Mouse (Mus musculus) neural tube, embryonic 14.5 days (tissue): ENCODE measurements around the gene Plekha6. TPM values are rescaled to one million over a fixed set of nuclear protein-coding genes. Genes with fewer than 3 reads are reported as not detected.
A peak's percentile ranks its signal among the peaks of the same experiment; 100 is the strongest.

Experiments used
- ATAC-seq: fragments of 200-750 bp; cut with Nextera tagmentation; 2 replicates; pipeline ENCODE4 v1.8.0; 2017; ENCODE audit warnings: low read depth, mild to moderate bottlenecking, moderate TSS enrichment, moderate library complexity
- H3K27ac ChIP-seq: fragments of 300-500 bp; sonication (generic); 2 replicates; pipeline ENCODE4 v1.5.1; 2014; ENCODE audit warnings: low read depth, mild to moderate bottlenecking, control low read depth, low read length, moderate library complexity, mixed read lengths
- H3K27me3 ChIP-seq: fragments of 300-500 bp; sonication (generic); 2 replicates; pipeline ENCODE4 v1.6.1; 2014; ENCODE audit warnings: low read length; ENCODE audit not compliant: control insufficient read depth, insufficient read depth
- H3K36me3 ChIP-seq: fragments of 300-500 bp; sonication (generic); 2 replicates; pipeline ENCODE4 v1.6.1; 2014; ENCODE audit warnings: low read length, mixed read lengths; ENCODE audit not compliant: control insufficient read depth, insufficient read depth
- H3K4me1 ChIP-seq: fragments of 300-500 bp; sonication (generic); 2 replicates; pipeline ENCODE4 v1.6.1; 2014; ENCODE audit warnings: low read length; ENCODE audit not compliant: control insufficient read depth, insufficient read depth
- H3K4me2 ChIP-seq: fragments of 300-500 bp; sonication (generic); 2 replicates; pipeline ENCODE4 v1.6.1; 2014; ENCODE audit warnings: mild to moderate bottlenecking, low read depth, low read length, control low read depth
- H3K4me3 ChIP-seq: fragments of 300-500 bp; sonication (generic); 2 replicates; pipeline ENCODE4 v1.5.1; 2014; ENCODE audit warnings: low read depth, low read length, control low read depth, mixed read lengths
- H3K9ac ChIP-seq: fragments of 300-500 bp; sonication (generic); replicated peaks from 2 replicates; pipeline ENCODE4 v1.6.1; 2014; ENCODE audit warnings: low read depth, mild to moderate bottlenecking, control low read depth, low read length, mixed read lengths
- H3K9me3 ChIP-seq: fragments of 300-500 bp; sonication (generic); 2 replicates; pipeline ENCODE4 v1.6.1; 2016; ENCODE audit warnings: low read length; ENCODE audit not compliant: control insufficient read depth
- WGBS: fragments of 180-500 bp; shearing (Covaris S2); extraction: QIAGEN DNeasy Blood & Tissue Kit; methylation state at CpG from one replicate; pipeline ENCODE4 v1.1.7; 2014; 5-methylcytosine and 5-hydroxymethylcytosine counted together
- polyA plus RNA-seq: library from polyadenylated mRNA; unstranded; fragments of >200 nt; fragmentation: Nextera tagmentation; extraction: Ambion mirVana; gene quantifications from 2 replicates; pipeline ENCODE4 v1.2.1, GENCODE M21; 2014

Gene Plekha6
- polyA plus RNA-seq, 1 experiment from 2014 or later = 27.9 TPM

DNA sequence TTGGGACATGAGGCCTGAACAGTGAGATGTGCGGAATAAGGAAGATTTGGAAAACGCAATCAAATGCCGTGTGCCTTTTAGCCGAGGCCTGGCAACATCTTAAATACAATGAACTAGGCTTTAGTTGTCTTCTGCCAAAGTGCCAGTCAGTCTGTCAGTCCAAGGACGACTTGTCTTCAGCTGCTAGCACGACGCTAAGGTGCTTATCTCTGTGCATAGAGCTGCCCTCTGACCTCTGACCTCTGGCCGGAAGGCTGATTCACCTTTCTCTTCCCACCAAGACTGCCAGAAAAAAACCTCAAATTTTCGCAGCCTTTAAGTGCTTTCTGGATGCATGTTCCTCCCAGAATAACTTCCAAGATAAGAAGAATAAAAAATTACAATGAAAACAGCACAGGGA lies 36.7 kb upstream of the Plekha6 start:
- H3K36me3 ChIP-seq = no peaks in the 10 kb centered on the region

DNA sequence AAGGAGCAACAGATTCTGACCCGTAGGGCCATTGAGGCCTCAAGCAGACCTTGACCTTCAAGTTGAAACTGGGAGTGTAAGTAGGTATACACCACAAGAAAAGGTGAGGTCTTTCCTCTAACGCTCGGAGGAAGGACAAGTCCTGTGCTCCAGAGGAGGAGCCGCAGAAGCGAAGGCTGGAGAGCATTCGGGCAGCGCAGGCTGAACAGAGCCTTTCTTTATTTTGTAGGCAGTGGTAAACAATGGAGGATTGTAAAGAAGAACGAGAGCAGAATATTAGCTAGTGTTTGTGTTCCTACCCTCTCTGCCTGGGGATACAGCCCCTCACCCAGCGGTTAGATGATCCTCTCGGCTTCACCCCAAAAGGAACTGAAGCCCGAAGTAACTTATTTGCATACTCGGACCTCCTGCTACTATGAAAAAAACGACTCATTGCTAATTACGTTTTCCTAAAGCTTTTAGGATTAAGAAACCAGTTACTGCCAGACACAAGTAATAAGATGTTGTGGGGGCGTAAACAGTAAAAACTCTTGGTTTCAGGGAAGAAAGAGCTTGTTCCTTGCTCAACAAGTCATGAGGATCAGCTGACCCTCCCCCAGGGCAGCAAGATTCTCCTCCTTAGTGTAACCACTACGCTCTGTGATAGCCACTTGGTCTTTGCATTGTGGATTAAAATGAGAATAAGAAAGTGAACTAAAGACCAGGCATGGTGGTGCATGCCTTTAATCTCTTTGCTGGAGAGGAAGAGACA lies 34.4 kb upstream of the Plekha6 start:
- Histone ChIP-seq H3K4me3 (no peak overlapping the region), H3K9me3 (no peaks in the 10 kb centered on the region), H3K9ac (no peak overlapping the region), H3K27ac (no peak overlapping the region; the same call in 1 of the 2 replicates), H3K4me1 (peaks cover 23% of the 10 kb centered on the region), H3K4me2 (peak overlapping the region; percentile 3; the same call in 1 of the 2 replicates), H3K27me3 (peaks cover 3% of the 10 kb centered on the region; the same call in 1 of the 2 replicates), H3K36me3 (no peaks in the 10 kb centered on the region)
- ATAC-seq = no peak
- WGBS = 14% methylated on average over 16 of the region's 16 CpGs

More for the DNA sequence above, 36.7 kb upstream of the Plekha6 start:
- no peak overlapping the region for H3K4me2 ChIP-seq
- no peaks in the 10 kb centered on the region; the same call in 1 of the 2 replicates for H3K4me1 ChIP-seq
- ATAC-seq = no peak
- H3K9me3 ChIP-seq = no peaks in the 10 kb centered on the region
- H3K4me3 ChIP-seq = no peak overlapping the region
- H3K27ac ChIP-seq = no peak overlapping the region
- no peak overlapping the region for H3K9ac ChIP-seq
- 84% methylated on average over 9 of the region's 9 CpGs for WGBS
- H3K27me3 ChIP-seq = peaks cover 3% of the 10 kb centered on the region; the same call in 1 of the 2 replicates

DNA sequence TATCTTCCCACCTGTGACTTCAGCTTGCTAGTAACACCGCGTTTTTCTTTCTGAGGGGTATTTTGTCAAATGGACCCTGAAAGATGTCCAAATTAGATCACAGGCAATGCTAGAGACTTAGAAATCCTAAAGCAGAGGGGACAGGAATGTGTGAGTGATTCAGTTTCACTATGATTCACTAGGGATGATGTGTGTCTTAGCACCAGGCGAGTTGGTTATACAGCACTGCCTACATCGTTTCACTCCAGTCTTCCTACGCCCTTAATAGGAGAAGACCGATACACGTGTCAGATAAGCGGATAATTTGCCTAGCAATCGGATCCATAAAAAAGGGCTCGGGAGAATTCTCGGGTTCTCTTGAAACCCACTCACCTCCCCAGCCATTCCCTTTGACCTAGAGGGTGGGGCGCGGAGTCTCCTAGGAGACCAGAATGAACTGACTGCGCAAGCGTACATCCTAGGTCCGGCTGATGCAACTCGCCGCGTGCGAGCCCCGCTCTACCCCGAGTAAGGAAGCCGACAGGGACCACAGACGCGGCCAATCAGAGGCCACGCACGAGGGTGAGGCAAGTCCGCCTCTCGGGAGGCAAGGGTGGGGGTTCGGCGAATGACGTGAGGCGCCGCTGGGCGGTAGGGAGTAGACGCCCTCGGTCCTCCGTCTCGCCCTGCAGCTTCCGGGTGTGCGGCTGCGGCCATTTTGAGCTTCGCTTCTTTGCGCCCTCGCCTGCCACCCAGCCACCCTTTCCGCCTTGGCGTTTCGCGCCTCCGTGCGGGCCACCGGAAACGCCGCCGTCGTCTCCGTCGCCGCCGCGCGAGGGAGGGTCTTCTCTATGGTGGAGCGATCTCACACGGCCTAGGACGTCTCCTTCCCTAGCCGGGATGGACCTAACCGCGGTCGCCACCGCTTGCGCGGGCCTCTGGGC lies 33.1 kb upstream of the Plekha6 start, which contains the start of gene Ppp1r15b:
Gene Ppp1r15b, plus strand, starts transcription at position 506 of the 923 bp plus-strand sequence.
- WGBS = under 1% methylated on average over 56 of the region's 72 CpGs
- Histone ChIP-seq H3K36me3 (no peaks in the 10 kb centered on the region), H3K4me1 (peaks cover 28% of the 10 kb centered on the region), H3K9me3 (no peaks in the 10 kb centered on the region), H3K27ac (peak within 1 kb of the TSS; percentile 93), H3K27me3 (peaks cover 3% of the 10 kb centered on the region; the same call in 1 of the 2 replicates), H3K4me2 (peak within 1 kb of the TSS; percentile 100), H3K9ac (peak within 1 kb of the TSS; percentile 94), H3K4me3 (peak within 1 kb of the TSS; percentile 97)
- peak; percentile 99 for ATAC-seq

DNA sequence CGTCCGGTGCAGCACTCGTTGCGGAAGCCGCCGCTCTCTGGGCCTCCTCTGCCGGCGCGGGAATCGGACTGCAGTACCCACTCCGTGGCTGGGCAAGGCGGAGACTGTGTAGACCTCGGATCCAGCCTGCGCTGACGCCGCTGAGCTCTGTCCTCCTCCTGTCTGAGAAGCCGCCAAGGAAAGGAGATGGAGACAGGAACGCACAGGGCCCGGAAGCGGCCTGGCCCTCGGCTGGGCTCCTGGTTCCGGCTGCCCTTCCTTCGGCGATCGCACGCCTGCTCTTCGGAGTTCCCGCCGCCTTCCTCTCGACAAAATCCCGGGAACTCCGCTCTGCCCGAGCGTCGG lies 32.5 kb upstream of the Plekha6 start:
- Histone ChIP-seq H3K9ac (peak overlapping the region; percentile 94), H3K27me3 (peaks cover 3% of the 10 kb centered on the region; the same call in 1 of the 2 replicates), H3K4me3 (peak overlapping the region; percentile 97), H3K36me3 (peaks cover 1% of the 10 kb centered on the region; the same call in 1 of the 2 replicates), H3K4me1 (peaks cover 30% of the 10 kb centered on the region), H3K4me2 (peak overlapping the region; percentile 100), H3K9me3 (no peaks in the 10 kb centered on the region), H3K27ac (peak overlapping the region; percentile 93)
- ATAC-seq = no peak
- under 1% methylated on average over 31 of the region's 35 CpGs for WGBS

DNA sequence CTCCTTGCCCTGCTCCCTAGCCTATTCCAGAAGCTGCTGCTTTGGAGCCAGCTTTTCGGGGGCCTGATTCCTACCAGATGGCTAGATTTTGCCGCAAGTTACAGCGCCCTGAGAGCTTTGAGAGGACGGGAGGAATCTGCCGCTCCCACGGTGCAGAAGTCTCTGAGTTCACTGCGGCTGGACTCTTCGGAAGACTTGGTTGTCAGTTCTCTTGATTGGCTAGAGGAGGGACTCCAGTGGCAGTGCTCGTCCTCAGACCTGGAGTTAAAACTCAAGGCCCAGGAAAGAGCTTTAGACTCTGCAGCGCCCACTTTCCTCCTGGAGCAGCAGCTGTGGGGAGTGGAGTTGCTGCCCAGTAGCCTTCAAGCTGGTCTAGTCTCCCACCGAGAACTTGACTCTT lies 32.1 kb upstream of the Plekha6 start:
- peak overlapping the region; percentile 93 for H3K27ac ChIP-seq
- peaks cover 30% of the 10 kb centered on the region for H3K4me1 ChIP-seq
- H3K27me3 ChIP-seq = peaks cover 3% of the 10 kb centered on the region; the same call in 1 of the 2 replicates
- H3K36me3 ChIP-seq = peaks cover 5% of the 10 kb centered on the region
- peak overlapping the region; percentile 97 for H3K4me3 ChIP-seq
- H3K9ac ChIP-seq = peak overlapping the region; percentile 94
- WGBS = 0% methylated on average over 11 of the region's 11 CpGs
- no peak for ATAC-seq
- no peaks in the 10 kb centered on the region for H3K9me3 ChIP-seq
- peak overlapping the region; percentile 100 for H3K4me2 ChIP-seq

DNA sequence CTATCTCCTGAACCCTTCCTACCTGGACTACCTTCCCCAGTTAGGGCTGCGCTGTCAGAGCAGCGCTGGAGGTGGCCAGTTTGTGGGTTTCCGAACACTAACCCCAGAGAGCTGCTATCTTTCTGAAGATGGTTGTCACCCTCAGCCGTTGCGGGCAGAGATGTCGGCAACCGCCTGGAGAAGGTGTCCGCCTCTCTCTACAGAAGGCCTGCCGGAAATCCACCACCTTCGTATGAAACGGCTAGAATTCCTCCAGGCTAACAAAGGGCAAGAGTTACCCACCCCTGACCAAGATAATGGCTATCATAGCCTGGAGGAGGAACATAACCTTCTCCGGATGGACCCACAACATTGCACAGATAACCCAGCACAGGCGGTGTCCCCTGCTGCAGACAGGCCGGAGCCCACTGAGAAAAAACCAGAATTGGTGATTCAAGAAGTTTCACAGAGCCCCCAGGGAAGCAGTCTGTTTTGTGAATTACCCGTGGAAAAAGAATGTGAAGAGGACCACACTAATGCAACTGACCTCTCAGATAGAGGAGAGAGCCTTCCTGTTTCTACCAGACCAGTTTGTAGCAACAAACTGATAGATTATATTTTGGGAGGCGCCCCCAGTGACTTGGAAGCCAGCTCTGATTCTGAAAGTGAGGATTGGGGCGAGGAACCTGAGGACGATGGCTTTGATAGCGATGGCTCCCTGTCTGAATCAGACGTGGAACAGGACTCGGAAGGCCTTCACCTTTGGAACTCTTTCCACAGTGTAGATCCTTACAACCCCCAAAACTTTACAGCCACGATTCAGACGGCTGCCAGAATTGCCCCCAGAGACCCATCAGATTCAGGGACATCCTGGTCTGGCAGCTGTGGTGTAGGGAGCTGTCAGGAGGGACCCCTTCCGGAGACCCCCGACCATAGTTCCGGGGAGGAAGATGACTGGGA lies 31.4 kb upstream of the Plekha6 start:
- ATAC-seq = no peak
- Histone ChIP-seq H3K9ac (peak overlapping the region; percentile 94), H3K36me3 (peaks cover 11% of the 10 kb centered on the region), H3K4me2 (peak overlapping the region; percentile 100), H3K9me3 (no peaks in the 10 kb centered on the region), H3K27ac (no peak overlapping the region), H3K4me1 (peaks cover 30% of the 10 kb centered on the region), H3K4me3 (peak overlapping the region; percentile 97), H3K27me3 (peaks cover 3% of the 10 kb centered on the region; the same call in 1 of the 2 replicates)
- WGBS = 8% methylated on average over 26 of the region's 26 CpGs

DNA sequence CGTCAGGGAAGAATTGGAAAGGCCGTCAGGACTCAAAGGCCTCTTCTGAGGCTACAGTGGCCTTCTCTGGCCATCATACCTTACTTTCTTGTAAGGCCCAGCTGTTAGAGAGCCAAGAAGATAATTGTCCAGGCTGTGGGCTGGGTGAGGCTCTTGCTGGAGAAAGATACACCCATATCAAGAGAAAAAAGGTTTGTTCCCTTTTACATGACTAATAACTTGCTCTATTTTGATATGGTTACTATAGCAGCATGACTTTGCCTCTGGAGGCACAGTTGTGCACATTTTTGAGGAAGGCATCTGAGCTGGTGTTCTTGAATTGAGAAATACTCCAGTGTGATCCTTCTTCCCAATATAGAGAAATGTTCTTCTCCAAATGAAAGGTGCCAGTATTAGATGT lies 30.6 kb upstream of the Plekha6 start:
- WGBS = 11% methylated on average over 2 of the region's 2 CpGs
- Histone ChIP-seq H3K9me3 (no peaks in the 10 kb centered on the region), H3K9ac (peak overlapping the region; percentile 94), H3K27ac (no peak overlapping the region), H3K27me3 (peaks cover 3% of the 10 kb centered on the region; the same call in 1 of the 2 replicates), H3K4me1 (peaks cover 30% of the 10 kb centered on the region), H3K4me2 (peak overlapping the region; percentile 100), H3K4me3 (peak overlapping the region; percentile 97), H3K36me3 (peaks cover 17% of the 10 kb centered on the region)
- ATAC-seq = no peak

DNA sequence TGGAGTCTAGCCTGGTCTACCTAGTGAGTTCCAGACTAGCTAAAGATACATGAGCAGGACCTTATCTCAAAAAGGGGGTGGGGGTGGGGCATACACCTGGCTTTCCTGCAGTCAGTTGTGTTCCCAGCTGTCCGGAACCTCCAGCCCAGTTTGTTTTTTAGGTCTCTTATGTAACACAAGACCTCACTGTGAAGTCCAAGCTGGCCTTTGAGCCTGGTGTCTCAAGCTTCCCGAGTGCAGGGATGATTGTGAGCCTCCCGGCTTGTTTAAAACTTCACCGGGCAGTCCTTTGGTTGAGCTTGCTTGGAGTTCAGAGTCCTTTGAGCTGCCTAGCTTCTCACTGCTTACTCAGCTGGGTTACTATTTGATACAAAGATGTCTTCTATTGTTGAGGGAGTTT lies 29.9 kb upstream of the Plekha6 start:
- 30% methylated on average over 4 of the region's 4 CpGs for WGBS
- ATAC-seq = no peak
- Histone ChIP-seq H3K9me3 (no peaks in the 10 kb centered on the region), H3K27ac (no peak overlapping the region), H3K4me3 (peak overlapping the region; percentile 97), H3K27me3 (peaks cover 3% of the 10 kb centered on the region; the same call in 1 of the 2 replicates), H3K4me1 (peaks cover 30% of the 10 kb centered on the region), H3K9ac (peak overlapping the region; percentile 48; the same call in 1 of the 2 replicates), H3K36me3 (peaks cover 21% of the 10 kb centered on the region), H3K4me2 (peak overlapping the region; percentile 100)
